Mouse (Mus musculus) heart, postnatal 36 days (tissue): Measurements from ENCODE around the gene Reg4. TPM values are rescaled to one million over a fixed set of nuclear protein-coding genes. Genes with fewer than 3 reads are reported as not detected.

Experiments used
- DNase-seq, 2 experiments: peaks; one replicate each; pipeline ENCODE4 v3.0.0; 2021 to 2022
- intact Hi-C: fragments of 180-260 bp; cut with DNase I; formaldehyde crosslinking; loops from one replicate; pipeline ENCODE4 v1.15.1; 2025
- total RNA-seq, 2 experiments: library from RNA; stranded (reverse); gene quantifications; 2 replicates each; pipeline ENCODE4 v1.2.3; 2021

Reg4 gene
- total RNA-seq, 2 experiments from 2014 or later, result not detected

DNA sequence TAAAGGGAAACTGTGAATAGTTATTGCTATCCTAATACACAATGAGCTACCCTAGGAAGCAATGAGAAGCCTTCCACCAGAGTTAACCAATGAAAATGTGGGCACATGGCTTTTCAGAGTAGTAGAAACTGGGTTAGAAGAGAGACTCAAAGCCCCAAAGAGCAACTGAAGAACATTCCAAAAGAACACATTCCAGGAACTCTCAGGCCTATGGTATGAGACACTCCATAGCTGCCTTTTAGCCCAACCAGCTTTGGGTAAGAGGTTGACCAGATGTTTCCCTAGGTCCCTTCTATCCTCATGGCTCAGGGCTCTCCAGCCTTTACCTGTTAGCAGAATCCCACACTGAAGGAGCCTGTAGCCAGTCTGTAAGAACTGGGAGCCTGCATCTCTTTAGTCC is 11.5 kb downstream of the Reg4 start:
- DNase-seq, result no peak
- intact Hi-C loops, result no loop called here

DNA sequence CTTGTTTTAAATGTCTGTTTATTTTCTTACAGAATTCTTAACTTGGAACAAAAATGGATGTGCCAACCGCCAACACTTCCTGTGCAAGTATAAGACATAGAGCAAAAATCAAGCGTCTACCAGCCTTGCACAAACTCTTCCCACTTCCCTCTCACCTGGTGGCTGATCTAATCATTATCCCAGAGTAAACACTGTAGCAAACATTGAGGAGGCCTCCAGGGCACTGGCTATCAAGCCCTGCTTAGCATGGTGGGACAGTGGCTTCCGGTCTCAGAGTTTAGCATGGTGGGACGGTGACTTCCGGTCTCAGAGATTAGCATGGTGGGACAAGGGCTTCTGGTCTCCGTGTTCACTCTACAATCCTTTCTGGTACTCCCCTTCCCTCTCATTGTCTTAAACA is 14.3 kb downstream of the Reg4 start:
- DNase-seq, result no peak
- intact Hi-C loops, result no loop called here

DNA sequence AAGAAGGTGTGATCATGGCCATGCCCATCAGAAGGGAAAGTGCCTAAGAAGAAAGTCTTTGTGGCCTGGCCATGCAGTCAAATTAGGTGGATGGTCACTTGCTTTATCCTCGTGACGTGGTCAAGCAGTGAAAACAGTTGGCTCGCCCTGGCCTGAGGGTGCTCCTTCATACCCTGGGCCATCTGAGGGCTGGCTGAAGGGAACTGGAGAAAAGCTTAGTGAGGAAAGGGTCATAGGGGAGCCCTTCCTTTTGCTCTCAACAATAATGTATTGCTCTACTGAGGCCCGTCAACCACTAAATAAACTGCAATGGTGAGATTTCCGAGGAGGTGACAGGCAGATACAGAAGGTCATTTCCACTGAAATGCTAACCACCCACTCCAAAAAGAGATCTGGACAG is 15.3 kb downstream of the Reg4 start:
- intact Hi-C loops, result no loop called here

DNA sequence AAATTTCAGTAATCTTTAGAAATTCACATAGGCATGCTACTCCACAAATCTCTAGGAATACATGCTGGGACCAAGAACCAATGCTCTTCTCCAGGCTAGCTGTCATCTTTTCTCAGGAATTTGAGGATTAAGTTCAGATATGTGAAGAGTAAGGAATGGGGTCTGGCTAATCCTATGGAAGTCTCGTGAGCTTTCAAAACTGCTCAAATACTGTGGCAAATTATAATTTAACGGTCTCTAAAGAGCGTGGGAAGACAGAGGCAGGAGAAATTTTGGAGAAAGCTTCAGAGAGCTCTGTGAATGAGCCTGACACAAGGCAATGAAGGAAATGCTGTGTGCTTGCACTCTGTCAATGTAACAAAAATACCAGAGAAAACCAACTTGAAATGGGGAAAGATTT is 16.2 kb downstream of the Reg4 start:
- intact Hi-C loops, result no loop called here
- no peak for DNase-seq

More for the DNA sequence above, 15.3 kb downstream of the Reg4 start:
- no peak for DNase-seq

DNA sequence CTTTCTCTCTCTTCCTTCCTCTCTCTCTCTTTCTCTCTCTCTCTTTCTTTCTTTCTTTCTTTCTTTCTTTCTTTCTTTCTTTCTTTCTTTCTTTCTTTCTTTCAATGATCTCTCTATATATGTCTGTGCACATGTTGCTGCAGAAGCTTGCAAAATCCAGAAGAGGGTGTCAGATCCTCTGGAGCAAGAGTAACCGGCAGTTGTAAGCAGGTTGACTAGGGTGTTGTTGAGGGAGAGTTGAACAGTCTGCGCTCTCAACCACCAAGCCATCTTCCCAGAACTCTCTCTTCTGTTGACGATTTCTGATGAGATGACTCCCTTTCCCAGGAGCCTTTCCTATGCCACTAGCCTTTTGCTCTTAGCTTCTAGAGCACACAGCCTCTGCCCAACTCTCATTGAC is 20.1 kb downstream of the Reg4 start:
- intact Hi-C loops, result no loop called here
- DNase-seq, result no peak

DNA sequence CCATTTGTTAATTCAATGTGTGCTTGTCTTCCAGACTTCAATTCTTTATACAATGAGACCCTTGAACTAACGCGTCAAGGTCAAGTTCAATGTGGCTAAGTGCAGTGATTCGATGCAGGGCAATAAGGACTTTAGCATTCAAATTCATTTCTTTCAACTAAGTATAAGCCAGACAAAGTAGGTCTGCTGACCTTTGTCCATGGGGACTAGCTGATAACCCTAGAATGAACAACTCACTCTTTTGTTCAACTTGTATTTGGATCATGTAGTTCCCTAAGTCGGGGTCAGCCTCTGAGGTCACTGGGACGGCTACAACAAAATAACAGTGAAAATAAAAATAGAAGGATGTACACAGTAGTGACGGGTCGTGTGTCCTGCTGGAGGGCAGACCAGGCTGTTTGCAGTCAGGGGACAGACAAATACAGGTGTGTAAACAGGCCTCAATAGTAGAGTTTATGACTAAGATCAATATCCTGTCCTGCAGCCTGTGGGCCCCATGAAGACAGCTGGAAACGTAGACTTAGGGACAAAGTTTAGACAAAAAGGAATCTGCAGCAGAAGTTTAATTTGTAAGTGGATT is 20.6 kb downstream of the Reg4 start:
- no peak for DNase-seq

DNA sequence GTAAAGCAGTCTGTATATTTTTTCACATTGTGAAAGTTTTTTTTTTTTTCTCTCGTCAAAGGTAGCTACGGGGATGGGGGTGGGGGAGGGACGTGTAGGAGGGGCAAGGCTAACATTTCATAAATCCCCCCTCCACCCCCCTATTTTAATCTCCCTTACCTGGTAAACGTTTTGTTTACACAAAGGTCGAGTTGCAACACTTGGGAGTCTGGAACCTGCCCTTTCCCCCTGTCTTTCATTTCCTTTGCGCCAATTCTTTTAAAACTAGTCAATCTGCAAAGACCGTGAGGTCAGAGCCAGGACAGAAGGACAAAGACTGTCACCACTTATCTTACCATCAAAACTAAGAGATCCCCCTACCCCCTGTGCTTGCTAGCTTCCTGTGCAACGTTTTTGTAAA is 23.9 kb downstream of the Reg4 start:
- intact Hi-C loops, result no loop called here
- DNase-seq, result no peak

More for the DNA sequence above, 20.6 kb downstream of the Reg4 start:
- intact Hi-C loops, result no loop called here

DNA sequence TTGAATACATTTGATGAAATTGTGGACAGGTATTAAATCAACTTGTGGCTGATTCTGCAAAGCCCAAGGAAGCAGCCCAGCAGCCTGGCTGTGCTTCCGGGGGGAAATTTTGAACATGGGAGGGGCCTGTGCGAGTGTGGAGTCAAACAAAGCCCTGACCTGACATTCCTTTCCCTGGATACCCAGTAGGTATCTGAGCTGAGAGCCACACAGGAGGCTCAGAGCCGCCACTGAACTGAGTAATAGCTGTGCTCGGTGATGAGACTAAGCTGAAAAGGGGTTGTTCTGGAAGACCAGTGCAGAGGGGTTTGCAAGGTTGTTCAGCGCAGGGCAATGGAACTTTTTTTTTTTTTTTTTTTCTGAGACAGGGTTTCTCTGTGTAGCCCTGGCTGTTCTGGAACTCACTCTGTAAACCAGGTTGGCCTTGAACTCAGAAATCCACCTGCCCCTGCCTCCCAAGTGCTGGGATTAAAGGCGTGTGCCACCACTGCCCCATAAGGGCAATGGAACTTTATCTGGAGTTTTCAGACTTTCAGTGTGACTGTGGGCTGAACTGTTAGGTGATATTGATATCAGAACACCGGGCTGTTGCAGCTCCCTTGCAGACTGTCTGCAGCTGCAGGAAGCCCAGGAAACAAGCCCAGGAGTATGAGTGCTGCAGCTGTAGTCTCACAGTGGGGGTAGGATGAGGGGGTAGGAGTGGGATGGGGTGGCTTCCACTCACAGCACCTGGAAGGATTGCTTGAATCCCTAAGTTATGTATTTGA is 25.2 kb downstream of the Reg4 start:
- intact Hi-C loops, result no loop called here
- DNase-seq, result no peak

DNA sequence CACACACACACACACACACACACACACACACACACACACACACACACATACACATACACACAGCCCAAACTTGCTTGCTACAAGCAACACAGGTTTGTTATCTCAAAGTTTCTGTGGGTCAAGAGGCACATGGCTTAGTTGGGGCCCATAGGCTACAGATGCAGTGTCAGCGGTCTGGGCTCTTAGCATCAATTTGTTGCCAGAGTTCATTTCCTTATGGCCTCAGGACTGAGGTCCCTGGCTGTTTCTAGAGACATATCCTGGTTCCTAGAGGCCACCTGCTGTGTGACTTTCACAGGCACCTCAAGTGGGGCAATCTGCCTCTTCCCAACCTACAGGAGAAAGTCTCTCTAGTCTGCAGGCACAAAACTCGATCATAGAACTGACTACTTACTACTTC is 27.4 kb downstream of the Reg4 start:
- intact Hi-C loops, result no loop called here

DNA sequence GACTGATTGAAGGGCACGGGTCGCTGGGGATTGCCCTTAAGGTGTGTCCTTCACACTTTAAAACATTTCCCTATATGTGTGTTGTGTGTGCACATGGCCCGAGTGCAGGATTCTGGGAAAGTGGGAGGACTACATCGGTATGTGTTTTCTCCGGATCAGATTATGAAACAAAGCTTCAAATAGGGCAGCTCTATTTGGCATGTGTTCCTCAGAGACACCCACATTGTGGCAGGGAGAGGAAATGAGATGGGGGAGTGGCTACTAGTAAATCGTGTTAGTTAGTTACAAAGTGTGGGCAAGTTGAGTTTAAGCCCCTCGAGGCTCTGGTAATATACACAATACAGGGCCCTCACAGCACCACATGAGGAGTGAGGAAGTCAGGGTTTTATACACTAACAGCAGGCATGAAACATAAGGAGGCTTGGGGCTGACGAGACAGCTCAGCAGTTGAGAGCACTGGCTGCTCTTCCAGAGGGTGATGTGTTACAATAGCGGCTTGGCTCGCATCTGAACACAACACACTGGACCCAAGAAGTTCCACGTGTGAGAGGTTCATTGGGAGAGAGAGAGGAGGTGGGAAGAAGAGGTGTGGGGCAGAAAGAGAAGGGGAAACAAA is 28.0 kb downstream of the Reg4 start:
- no peak for DNase-seq
- intact Hi-C loops, result no loop called here

More for the DNA sequence above, 27.4 kb downstream of the Reg4 start:
- no peak for DNase-seq

DNA sequence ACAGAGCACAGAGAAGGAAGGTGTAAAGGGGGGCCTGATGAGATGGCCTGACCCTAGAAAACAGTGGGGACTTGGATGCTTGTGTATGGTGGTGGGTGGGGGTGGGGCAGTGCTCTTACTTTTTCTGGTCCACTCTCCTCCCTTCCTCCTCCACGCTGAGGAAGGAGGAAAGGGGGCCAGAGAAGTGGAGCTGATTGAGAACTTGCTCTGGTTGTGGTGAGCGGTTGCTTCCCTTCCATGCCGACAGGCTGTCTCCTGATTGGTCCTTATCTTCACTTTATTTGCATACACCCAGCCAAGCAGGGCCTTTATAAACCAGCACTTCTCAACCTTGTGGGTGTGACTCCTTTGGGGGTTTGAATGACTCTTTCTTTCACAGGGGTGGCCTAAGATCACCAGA is 32.1 kb downstream of the Reg4 start:
- DNase-seq, result no peak
- intact Hi-C loops, result no loop called here

DNA sequence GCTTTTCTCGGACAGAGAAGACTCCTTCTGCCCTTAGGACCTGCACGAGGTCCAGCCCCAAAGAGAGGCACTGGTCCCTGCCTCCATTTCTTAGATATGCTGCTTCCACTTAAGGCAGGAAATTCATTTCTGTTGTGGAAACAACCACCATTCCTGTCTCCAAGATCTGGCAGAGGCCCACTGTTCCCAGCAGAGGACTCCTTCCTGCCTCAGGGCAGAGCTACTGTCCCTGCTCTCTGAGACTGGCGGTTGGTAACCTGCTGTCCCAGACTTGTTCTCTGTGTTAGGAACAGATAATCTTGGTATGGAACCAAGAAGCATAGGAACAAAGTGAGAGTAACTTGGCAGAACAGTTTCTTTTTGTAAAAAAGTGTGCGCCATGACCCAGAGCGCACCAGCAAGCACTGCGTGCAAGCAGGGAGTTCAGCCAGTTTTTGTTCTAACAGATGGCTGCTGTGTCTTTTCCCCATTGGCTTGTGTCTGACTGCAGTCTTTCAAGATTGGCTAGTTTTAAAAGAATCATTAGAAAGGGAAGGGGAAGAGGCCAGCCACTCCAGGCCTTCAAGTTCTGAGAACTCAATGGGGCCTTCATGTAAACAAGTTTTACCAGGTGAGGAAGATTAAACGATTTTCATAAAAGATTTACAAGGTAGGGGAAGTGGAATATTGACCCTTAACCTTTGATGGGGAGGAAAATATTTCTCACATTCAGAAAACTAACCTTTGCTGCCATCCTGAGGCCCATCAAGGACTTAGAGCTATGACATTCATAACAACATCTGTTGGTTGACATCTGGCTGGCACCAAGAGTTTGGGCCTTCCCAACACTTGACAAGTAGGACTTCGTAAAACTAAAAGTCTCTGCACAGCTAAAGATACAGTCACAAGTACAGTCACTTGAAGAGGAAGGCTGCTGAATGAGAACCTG is 33.0 kb downstream of the Reg4 start:
- peak in 1 of 2 experiments; percentile 17 for DNase-seq
- intact Hi-C loops, result no loop called here

DNA sequence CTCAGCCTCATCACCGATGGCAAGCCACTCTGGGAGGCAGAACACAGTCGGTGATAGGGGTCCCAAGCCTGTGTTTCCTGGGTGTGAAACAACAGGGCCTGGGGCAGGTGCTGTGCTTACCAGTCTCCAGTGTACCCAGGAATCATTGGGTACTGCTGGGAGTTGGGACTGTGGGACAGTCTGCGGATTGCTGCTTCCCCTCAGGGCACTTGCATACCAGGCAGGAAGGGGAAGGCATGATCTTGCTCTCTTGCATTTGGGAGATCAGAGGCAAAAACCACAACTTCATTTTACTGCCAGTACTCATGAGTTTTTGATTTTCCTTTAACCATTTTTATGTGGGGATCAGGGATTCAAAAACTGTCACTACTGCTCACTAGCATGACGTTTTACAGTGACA is 36.8 kb downstream of the Reg4 start:
- intact Hi-C loops, result no loop called here

DNA sequence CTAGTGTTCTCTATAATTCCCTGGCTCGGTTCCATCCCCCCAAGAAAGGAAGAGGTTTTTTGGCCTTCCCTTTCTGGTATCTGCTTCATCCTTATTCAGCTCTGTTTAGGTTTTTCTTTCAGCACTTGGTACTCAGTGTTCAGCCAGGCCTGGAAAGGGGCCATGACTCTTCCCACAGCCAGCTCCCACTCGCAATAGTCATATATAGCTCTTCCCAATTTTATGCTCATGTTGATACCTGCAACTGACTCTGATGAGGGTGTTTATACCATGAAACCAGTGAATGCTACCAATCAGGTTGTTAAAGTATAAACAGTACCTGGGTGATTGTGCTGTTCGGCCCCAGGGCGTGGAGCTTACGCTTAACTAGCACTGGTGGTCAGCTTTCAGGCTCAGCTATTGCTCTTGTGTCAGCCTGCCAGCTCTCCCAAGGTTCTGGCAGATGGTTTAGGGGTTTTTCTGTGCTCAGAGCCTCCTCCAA is 37.4 kb downstream of the Reg4 start:
- peak; percentile 35 to 36 for DNase-seq
- intact Hi-C loops, result no loop called here

More for the DNA sequence above, 36.8 kb downstream of the Reg4 start:
- DNase-seq, result no peak

DNA sequence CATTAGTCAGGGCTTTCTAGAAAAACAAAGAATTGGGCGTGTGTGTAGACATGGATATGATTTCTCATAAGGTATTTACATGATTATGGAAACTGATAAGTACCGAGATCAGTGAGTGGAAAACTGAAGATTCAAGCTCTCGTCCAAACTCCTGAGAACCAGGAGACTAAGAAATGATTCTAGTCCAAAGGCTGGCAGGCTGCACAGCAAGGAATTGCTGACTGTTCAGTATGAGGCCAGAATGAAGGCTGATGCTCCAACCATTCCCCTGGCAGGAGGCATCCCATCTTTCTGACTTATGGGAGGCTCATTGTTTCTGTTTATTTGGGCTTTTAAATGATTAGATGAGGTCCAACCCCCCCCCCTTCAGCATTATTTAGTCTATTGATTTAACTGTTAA is 38.6 kb downstream of the Reg4 start:
- no peak for DNase-seq
- intact Hi-C loops, result no loop called here

DNA sequence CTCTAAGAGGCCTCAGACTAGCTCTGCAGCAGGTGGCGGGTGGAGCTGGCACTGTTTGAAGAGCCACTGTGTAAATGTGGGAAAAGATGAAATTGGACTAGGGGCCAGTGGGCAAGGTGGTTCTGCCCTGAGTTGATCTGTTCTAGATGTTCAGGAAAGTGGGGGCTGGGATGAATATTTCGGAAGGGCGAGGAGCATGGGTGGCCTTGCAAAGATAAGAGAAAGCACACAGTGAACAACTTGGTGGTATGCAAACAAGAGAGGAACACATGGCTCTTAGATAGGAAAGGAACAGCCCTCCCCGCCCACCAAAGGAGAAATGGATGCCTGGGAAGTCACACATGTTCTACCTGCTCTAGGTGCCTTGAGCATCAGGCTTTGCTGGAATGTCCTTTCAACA is 39.5 kb downstream of the Reg4 start:
- no peak for DNase-seq
- intact Hi-C loops, result no loop called here

DNA sequence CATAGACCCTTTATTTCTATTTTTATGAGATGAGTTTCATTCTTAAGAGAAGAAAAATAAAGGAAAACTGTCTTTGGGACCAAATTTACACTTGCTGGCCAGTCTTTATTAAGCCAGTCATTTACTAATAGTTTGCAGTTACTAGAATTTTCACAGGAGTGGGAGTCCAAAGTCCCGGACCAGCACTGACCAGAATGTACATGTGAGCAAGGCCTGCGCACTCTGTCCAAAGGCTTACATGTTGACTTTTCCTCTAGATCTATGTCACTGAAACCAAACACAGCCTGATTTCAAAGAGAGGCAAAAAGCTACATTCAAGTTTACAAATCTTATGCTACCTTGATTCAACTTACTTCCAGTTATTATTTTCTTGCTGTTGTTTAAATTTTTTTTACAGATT is 40.2 kb downstream of the Reg4 start:
- intact Hi-C loops, result no loop called here
- no peak for DNase-seq

DNA sequence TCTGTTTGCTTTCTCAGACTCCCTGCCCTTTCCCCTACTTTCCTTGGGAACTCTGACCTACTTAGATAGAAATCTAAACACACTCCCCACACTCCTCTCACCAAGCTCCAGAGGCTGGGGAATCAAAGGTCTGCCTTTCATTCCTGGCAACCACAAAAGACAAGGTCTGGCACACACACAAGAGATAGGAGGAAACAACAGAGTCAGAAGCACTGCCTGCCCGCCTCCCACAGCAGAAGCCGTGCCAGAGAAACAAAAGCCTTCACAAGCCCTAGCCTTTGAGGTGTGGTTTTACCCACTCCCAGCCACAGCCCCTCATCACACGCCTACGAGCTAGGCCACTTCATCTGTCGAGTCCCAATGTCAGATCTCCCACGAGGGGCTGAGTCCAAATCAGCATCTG is 45.3 kb downstream of the Reg4 start:
- peak in 1 of 2 experiments; percentile 24 for DNase-seq
- intact Hi-C loops, result no loop called here

DNA sequence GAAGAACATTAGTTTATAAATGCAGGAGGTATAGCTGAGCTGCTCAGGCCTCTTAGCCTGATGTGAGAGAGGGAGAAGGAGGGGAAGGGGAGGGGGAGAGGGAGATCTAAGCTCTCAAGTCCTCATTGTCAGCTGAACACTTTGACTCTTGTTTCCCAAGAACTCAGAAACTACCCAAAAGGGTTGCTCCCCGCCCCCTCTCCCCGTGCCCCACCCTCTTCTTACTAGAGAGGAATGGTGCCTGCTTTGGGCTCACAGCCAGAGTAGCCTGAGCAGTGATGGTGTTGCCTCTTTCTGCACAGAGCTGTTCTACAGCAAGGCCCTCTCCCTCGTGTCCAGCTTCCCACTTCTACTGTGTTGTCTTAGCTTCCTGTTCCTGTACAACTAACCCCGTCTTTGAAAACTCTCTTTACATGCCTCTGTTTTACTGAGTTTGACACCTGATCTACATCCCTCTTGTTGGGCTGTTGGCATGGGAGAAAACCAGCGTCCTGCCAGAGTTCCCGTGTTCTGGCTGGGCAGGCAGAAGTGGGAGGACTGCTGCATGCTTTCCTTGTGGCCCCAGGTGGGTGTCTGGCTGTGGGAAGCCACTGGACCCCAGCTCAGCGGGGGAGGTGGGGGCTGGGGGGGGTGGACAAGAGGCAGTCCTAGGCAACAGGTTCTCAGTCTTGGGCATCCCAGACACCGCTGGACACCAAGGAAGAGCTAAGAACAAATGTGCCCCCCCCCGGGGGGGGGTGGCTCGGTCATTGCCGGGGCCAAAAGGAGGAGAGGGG is 51.9 kb downstream of the Reg4 start:
- intact Hi-C loops, result no loop called here
- no peak for DNase-seq

DNA sequence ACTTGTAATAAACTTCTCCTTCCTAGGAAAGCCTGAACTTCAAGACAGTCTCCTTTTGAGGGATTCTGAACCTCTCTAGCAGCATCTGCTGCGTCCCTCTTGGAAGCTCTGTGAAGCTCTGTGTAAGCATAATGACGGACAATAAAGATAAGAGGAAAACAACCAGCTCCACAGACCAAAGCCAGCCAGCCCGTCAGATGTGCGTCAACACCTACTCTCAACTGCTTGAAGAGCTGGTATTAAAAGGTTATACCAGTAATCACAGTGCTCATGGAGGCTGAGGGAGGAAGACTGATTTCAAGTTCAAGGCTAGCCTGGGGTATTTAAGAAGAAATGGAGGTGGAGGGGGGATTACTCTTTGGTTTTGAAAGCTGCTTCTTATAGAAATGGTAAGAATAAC is 57.7 kb downstream of the Reg4 start:
- peak in 1 of 2 experiments; percentile 16 for DNase-seq
- intact Hi-C loops, result no loop called here
